In the genomic region with DNA sequence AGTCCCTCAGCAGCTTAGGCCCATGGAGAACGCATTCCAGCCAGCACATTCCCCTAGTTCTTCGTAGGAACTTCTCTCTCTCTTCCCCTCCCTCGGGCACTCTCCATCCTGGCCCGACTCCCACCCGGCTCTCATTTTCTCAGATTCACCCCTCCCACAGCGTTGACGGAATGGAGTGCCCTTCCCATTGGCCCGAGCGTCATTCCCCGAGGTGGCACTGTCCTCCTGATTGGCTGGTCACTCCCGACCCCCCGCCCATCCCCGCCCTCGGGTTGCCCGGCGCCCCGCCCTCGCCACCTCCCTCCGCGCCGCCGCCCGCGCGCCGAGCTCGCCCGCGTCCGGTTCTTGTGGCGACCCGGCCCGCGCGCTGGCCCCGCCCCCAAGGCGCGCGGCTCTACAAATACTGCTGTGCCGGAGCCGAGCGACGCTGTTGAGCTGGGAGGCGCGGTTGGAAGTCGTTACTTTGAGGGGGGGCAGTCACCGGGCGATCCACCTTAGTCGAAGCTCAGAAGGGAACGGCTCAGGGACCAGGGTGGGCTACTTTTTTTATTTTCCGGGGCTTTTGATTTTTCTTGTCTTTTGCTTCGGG, we compare ENCODE assay signal across 8 mouse cellular contexts. TPM values are rescaled to one million over a fixed set of nuclear protein-coding genes. Genes with fewer than 3 reads are reported as not detected.
DNase-seq lines count a peak whose midpoint lies in the region; ATAC-seq lines count a peak whose summit lies in the region.

A gene (plus strand): TSS at position 539 of the 589 bp plus-strand sequence.

- under 1% methylated on average over 52 of the region's 52 CpGs for WGBS in hindbrain, embryonic 12.5 days
- WGBS in lung, embryonic 16.5 days: under 1% methylated on average over 48 of the region's 52 CpGs

- ATAC-seq in hindbrain, embryonic 12.5 days (ENCODE audit: low FRiP score): peak; percentile 98
- peak; percentile 98 for ATAC-seq in lung, embryonic 16.5 days (ENCODE audit: low read depth)

- H3K27me3 ChIP-seq in hindbrain, embryonic 12.5 days: no peaks in the 10 kb centered on the region; the same call in 1 of the 2 replicates
- no peaks in the 10 kb centered on the region; the same call in 1 of the 2 replicates for H3K27me3 ChIP-seq in lung, embryonic 16.5 days (ENCODE audit: control insufficient read depth, insufficient read depth, low read depth, low read length)

- DNase-seq in ZHBTc4 (ENCODE audit: low read depth, low spot score): peak; percentile 98
- peak; percentile 96 for DNase-seq in cerebellum, postnatal 14 days
- peak; percentile 66 to 81 for DNase-seq in frontal cortex, postnatal 25 days (ENCODE audit: low spot score in 2 of 2)
- DNase-seq in layer of hippocampus, postnatal 10 days (ENCODE audit: low spot score in 2 of 2): peak; percentile 93
- DNase-seq in retina, postnatal 7 days (ENCODE audit: low read depth, low spot score): peak; percentile 92
- DNase-seq in urinary bladder, postnatal 25 days (ENCODE audit: low spot score): peak; percentile 95

- peak within 1 kb of the TSS; percentile 86 for H3K4me3 ChIP-seq in hindbrain, embryonic 12.5 days
- H3K4me3 ChIP-seq in lung, embryonic 16.5 days (ENCODE audit: low read length): peak within 1 kb of the TSS; percentile 76

- H3K27ac ChIP-seq in hindbrain, embryonic 12.5 days: peak within 1 kb of the TSS; percentile 98
- peak within 1 kb of the TSS; percentile 90 for H3K27ac ChIP-seq in lung, embryonic 16.5 days (ENCODE audit: low read length)

- peaks cover 24% of the 10 kb centered on the region for H3K4me1 ChIP-seq in hindbrain, embryonic 12.5 days
- peaks cover 6% of the 10 kb centered on the region for H3K4me1 ChIP-seq in lung, embryonic 16.5 days (replicated peaks; ENCODE audit: control insufficient read depth, insufficient read depth, low read length)

- peak within 1 kb of the TSS; percentile 80 for H3K4me2 ChIP-seq in hindbrain, embryonic 12.5 days (replicated peaks)
- peak within 1 kb of the TSS; percentile 94 for H3K4me2 ChIP-seq in lung, embryonic 16.5 days (ENCODE audit: low read depth, low read length)

- peak within 1 kb of the TSS; percentile 99 for H3K9ac ChIP-seq in hindbrain, embryonic 12.5 days
- H3K9ac ChIP-seq in lung, embryonic 16.5 days (ENCODE audit: low read length): peak within 1 kb of the TSS; percentile 76

- H3K36me3 ChIP-seq in hindbrain, embryonic 12.5 days: no peaks in the 10 kb centered on the region
- H3K36me3 ChIP-seq in lung, embryonic 16.5 days (ENCODE audit: control insufficient read depth, insufficient read depth, low read length): no peaks in the 10 kb centered on the region

- H3K9me3 ChIP-seq in hindbrain, embryonic 12.5 days (replicated peaks): no peaks in the 10 kb centered on the region
- H3K9me3 ChIP-seq in lung, embryonic 16.5 days (ENCODE audit: control insufficient read depth, low read length): no peaks in the 10 kb centered on the region

RNA-seq across cellular contexts. Expression of the gene that starts here (rescaled TPM):
- 85.5 and 96.2 TPM in 2 replicates for polyA plus RNA-seq in hindbrain, embryonic 12.5 days (2016; fragmentation: Nextera tagmentation; extraction: Ambion mirVana)
- 10 to 100 TPM; 33.7 to 37.8 TPM for total RNA-seq in layer of hippocampus, postnatal 10 days (2021)
- 1.8 and 2.0 TPM in 2 replicates for polyA plus RNA-seq in lung, embryonic 16.5 days (2015; fragmentation: Nextera tagmentation; extraction: Ambion mirVana)

Comparison
In these comparisons a context has a peak if more than half of its experiments do, and no peak if none do; other contexts are left out.
1. Peak in every context shown above with its lines: DNase-seq, ATAC-seq, H3K4me3 ChIP-seq and H3K27ac ChIP-seq.
2. RNA of the gene that starts here (polyA plus RNA-seq): 85.5 to 96.2 TPM in hindbrain, embryonic 12.5 days; 1.8 to 2.0 TPM in lung, embryonic 16.5 days; every median in the first group is over 10 times any median in the second.